Mouse (Mus musculus) heart, postnatal 0 days (tissue): Measurements from ENCODE around the gene Arid1b.

ENCODE experiments used
- CTCF ChIP-seq: IDR thresholded peaks from 2 replicates; pipeline ENCODE4 v1.5.1; 2016; ENCODE audit warnings: antibody characterized with exemption, control low read depth, low read depth
- EP300 ChIP-seq: IDR thresholded peaks from 2 replicates; pipeline ENCODE4 v1.6.1; 2016; ENCODE audit warnings: antibody characterized with exemption, low read depth

- TF ChIP-seq EP300: no peak
- TF ChIP-seq CTCF: no peak
Observed at GRCm38 (mm10) chr17:5311062-5311461, 316.9 kb downstream of the Arid1b start.
